Mouse (Mus musculus): Measurements from ENCODE around the gene Rassf4. TPM values are rescaled to one million over a fixed set of nuclear protein-coding genes. Genes with fewer than 3 reads are reported as not detected.

Rassf4 gene
- polyA plus RNA-seq, 1 experiment from 2014 or later = 15.2 TPM

- Histone ChIP-seq H3K4me3 (no peak overlapping the region), H3K9me3 (no peaks in the 10 kb centered on the region), H3K4me1 (no peaks in the 10 kb centered on the region), H3K27ac (no peak overlapping the region), H3K36me3 (replicated peaks) (no peaks in the 10 kb centered on the region), H3K27me3 (ENCODE audit: poor library complexity, severe bottlenecking) (no peaks in the 10 kb centered on the region)
- WGBS = 87% methylated on average over 12 of the region's 12 CpGs
- DNase-seq (ENCODE audit: extremely low spot score, low spot score) = no peak
Measured at GRCm38 (mm10) chr6:116647763-116648162, 26.0 kb downstream of the Rassf4 start.

DNA sequence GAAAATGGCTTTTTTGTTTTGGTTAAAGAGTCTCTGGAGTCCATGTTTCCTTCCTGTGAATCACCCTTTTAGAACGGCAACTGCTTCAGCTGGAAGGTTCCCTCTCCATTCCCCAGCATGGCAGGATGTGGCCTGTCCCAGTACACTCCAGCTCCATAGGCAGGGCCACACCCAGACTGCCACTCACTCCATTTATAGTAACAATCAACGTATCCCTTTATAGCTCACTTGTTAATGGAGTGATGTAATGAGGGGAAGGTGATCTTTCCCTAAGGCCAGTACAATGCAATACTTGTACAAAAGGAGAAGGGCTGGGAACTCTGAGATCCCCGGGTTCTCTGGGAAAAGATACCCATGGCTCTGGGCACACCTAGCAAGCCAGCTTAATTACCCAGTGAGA, 29.4 kb downstream of the Rassf4 start:
- Histone ChIP-seq H3K4me1 (no peaks in the 10 kb centered on the region), H3K27ac (no peak overlapping the region), H3K4me3 (no peak overlapping the region), H3K9me3 (no peaks in the 10 kb centered on the region), H3K36me3 (replicated peaks) (no peaks in the 10 kb centered on the region), H3K27me3 (ENCODE audit: poor library complexity, severe bottlenecking) (no peaks in the 10 kb centered on the region)
- WGBS = 81% methylated on average over 3 of the region's 3 CpGs
- no peak for DNase-seq (ENCODE audit: extremely low spot score, low spot score)

DNA sequence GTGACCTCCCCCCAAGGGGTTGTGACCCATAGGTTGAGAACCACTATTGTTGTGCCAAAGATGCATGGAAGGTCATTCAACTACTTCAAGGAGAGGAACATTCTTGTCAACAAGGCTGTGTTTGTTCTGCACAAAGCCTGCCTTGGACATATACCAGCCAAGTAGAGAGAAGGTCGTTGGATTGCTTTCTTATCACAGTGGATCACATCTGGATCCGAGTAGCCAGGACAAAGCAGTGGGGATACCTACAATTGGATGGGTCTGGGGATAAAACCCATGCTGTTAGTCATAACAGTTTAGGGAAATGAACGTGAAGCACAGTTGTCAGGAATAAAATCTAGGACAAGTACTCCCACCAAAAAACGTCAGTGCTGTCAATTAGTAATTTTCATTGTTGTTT, 29.9 kb downstream of the Rassf4 start:
- Histone ChIP-seq H3K4me3 (no peak overlapping the region), H3K4me1 (no peaks in the 10 kb centered on the region), H3K27ac (no peak overlapping the region), H3K36me3 (replicated peaks) (no peaks in the 10 kb centered on the region), H3K9me3 (no peaks in the 10 kb centered on the region), H3K27me3 (ENCODE audit: poor library complexity, severe bottlenecking) (no peaks in the 10 kb centered on the region)
- WGBS = 69% methylated on average over 4 of the region's 4 CpGs
- no peak for DNase-seq (ENCODE audit: extremely low spot score, low spot score)

DNA sequence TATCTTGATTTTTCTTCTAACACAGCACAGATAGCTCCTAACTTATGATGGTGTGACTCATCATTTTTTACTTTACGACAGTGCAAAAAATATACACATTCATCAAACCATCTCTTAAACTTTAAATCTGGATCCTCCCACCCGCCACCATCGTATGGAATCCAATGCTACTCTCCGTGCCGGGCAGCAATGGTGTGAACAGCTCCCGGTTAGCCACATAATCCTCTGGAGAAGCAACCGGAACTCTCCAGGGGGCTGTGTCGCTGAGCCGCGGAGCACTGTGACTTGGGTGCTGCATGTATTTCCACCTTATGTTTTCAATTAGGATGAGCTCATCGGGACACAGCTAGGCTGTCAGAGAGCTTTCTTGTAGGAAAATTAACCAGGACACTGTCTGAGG, 30.8 kb downstream of the Rassf4 start:
- no peaks in the 10 kb centered on the region for H3K4me1 ChIP-seq
- no peaks in the 10 kb centered on the region for H3K27me3 ChIP-seq (ENCODE audit: poor library complexity, severe bottlenecking)
- H3K36me3 ChIP-seq (replicated peaks) = no peaks in the 10 kb centered on the region
- H3K9me3 ChIP-seq = no peaks in the 10 kb centered on the region
- no peak overlapping the region for H3K27ac ChIP-seq
- 90% methylated on average over 11 of the region's 11 CpGs for WGBS
- no peak overlapping the region for H3K4me3 ChIP-seq
- DNase-seq (ENCODE audit: extremely low spot score, low spot score) = no peak

- 77% methylated on average over 2 of the region's 2 CpGs for WGBS
- H3K27ac ChIP-seq = no peak overlapping the region
Measured at GRCm38 (mm10) chr6:116639663-116640062, 34.1 kb downstream of the Rassf4 start.

GRCm38 (mm10) chr6:116638871-116639270, 34.9 kb downstream of the Rassf4 start:
- no peak overlapping the region for H3K27ac ChIP-seq
- no peaks in the 10 kb centered on the region for H3K36me3 ChIP-seq (replicated peaks)
- H3K9me3 ChIP-seq = no peaks in the 10 kb centered on the region
- no peak overlapping the region for H3K4me3 ChIP-seq
- DNase-seq (ENCODE audit: extremely low spot score, low spot score) = no peak
- WGBS = 88% methylated on average over 2 of the region's 2 CpGs
- H3K4me1 ChIP-seq = peaks cover 5% of the 10 kb centered on the region; the same call in 1 of the 2 replicates
- H3K27me3 ChIP-seq (ENCODE audit: poor library complexity, severe bottlenecking) = no peaks in the 10 kb centered on the region

More at GRCm38 (mm10) chr6:116639663-116640062, 34.1 kb downstream of the Rassf4 start:
- DNase-seq (ENCODE audit: extremely low spot score, low spot score) = no peak
- Histone ChIP-seq H3K36me3 (replicated peaks) (no peaks in the 10 kb centered on the region), H3K4me3 (no peak overlapping the region), H3K4me1 (peaks cover 5% of the 10 kb centered on the region; the same call in 1 of the 2 replicates), H3K9me3 (no peaks in the 10 kb centered on the region), H3K27me3 (ENCODE audit: poor library complexity, severe bottlenecking) (no peaks in the 10 kb centered on the region)

DNA sequence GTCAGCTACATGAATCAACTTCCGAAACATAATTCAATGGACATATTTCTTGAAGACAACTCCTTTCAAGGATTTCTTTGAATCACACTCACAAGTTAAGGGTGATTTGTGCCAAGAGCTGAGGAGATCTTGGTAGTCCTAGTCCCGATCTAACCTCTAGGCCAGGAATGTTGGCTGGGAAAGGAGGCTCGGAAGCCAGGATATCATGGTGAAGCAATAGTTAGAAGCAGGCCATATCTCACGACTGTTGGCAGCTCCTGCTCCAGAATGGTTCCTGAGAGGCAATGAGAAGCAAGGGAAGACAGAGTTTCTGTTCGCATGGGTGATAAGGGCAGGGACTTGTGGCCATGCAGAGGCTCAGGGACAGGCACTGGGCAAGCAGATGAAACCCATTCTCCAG, 36.3 kb downstream of the Rassf4 start:
- DNase-seq (ENCODE audit: extremely low spot score, low spot score) = no peak
- no peak overlapping the region for H3K27ac ChIP-seq
- H3K4me3 ChIP-seq = no peak overlapping the region
- no peaks in the 10 kb centered on the region for H3K9me3 ChIP-seq
- 92% methylated on average over 5 of the region's 5 CpGs for WGBS
- H3K27me3 ChIP-seq (ENCODE audit: poor library complexity, severe bottlenecking) = no peaks in the 10 kb centered on the region
- no peaks in the 10 kb centered on the region for H3K36me3 ChIP-seq (replicated peaks)
- H3K4me1 ChIP-seq = peaks cover 5% of the 10 kb centered on the region; the same call in 1 of the 2 replicates

DNA sequence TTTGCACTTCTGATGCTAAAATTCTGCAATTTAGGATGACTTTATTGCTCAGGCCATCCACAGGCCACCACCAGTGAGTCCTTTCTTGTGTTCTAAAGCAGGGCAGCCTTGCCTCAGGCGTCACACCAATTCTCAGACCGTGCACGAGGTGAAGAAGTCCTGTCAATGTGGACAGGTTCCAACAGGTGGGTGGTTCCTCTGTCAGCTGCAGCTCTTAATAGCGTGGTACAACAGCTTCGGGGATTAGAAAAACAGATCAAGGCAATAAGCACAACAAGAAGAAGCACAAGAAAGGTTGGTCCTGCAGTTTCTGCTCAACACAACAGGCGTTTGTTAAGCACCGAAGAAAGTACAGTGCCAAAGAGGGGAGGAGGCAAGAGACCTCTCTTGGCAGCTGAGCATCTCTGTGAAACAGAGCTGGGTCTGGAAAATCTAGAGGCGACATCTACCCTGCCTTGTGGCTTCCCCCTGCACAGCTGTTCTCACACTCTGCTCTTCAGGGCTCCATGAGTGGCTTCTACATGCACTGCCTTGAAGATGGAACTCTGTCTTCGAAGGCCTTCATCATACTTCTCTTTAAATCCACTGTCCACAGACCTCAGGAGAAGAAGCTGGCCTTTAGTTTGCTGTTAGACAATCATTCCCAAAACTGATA, 37.0 kb downstream of the Rassf4 start:
- no peak overlapping the region for H3K4me3 ChIP-seq
- no peaks in the 10 kb centered on the region for H3K27me3 ChIP-seq (ENCODE audit: poor library complexity, severe bottlenecking)
- H3K4me1 ChIP-seq = peaks cover 5% of the 10 kb centered on the region; the same call in 1 of the 2 replicates
- no peak for DNase-seq (ENCODE audit: extremely low spot score, low spot score)
- H3K9me3 ChIP-seq = no peaks in the 10 kb centered on the region
- H3K27ac ChIP-seq = no peak overlapping the region
- no peaks in the 10 kb centered on the region for H3K36me3 ChIP-seq (replicated peaks)
- 85% methylated on average over 9 of the region's 9 CpGs for WGBS

DNA sequence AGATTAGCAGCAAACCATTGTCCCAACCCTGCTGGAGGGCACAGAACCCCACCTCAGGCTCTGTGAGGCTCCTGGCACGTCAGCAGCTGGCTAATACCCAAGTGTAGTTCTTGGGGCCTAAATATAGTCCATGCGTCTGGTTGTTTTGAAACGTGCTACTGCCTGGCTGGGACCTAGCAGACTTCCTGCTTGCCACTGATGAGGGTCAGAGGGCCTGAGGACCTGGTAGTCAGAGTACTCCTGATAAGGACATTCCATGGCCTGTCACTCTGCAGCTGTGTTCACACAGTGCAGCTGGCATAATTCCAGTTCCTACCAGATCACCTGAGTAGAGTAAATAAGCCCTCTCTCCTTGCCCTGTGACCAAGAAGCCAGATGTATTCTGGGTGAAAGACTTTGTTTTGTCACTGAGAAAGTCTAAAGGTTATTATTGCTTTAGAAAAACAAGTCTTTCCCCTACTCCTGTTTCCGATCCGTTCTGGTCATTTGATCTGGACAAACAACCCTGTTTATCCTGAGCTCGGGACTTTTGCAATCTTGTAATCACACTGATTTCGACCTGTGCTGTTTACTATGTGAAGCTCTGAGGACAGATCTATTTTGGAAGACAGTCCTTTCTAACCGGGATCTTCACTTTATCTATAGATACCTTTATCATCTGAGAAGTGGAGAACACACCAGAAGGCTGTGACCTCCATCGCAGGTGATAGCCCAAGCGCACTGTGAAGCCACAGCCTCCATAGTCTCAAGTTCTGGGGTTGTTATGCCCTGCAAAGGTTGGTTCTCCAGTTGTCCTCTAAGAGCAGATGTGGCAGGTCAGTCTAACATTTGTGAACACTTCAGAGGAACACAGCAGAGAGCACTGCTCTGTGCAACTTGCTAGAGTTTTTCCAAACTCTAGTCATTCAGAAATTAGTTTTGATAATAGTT, 38.2 kb downstream of the Rassf4 start:
- Histone ChIP-seq H3K27ac (no peak overlapping the region), H3K4me3 (no peak overlapping the region), H3K36me3 (replicated peaks) (no peaks in the 10 kb centered on the region), H3K4me1 (peaks cover 5% of the 10 kb centered on the region; the same call in 1 of the 2 replicates), H3K27me3 (ENCODE audit: poor library complexity, severe bottlenecking) (no peaks in the 10 kb centered on the region), H3K9me3 (no peaks in the 10 kb centered on the region)
- DNase-seq (ENCODE audit: extremely low spot score, low spot score) = no peak
- 76% methylated on average over 10 of the region's 10 CpGs for whole genome bisulfite sequencing

DNA sequence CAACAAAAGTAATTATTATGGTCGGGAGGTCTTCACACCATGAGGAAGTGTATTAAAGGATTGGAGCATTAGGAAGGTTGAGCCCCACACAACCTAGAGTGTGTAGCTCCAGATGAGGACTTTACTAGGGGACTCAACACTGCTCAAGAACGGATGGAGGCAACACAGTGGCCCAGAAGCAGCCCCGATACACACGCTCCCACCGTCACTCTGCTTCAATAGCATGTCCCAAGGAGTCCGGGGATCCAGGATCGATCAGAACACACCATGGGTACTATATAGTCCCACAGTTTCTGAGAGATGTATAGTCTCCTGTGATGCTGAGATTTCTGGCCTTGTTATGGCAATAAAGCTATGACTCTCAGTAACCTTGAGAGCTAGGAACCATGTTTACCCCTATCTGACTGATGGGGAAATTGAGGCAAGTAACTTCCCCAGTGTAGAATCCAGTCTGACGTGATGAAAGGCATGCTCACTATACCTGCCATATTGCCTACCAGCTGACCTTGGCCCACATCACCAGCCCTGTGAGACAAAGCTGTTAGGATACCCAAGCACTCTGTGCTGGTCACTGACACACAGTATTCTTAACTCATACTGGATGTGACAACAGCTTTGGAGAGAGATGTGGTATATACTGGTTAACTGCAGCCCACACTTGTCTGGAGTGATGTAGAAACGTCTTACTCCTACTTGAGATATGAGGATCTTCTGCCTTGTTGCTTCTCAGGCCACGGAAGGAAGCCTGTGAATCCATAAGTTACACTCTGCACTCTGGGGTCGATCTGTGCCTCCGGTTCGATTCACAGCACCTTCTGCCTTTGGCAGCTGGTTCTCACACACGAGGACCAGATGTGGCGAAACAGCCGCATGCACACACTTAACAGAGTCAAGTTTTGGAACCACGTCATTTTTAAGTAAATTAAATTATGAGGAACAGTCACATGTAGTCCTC, 39.7 kb downstream of the Rassf4 start:
- Histone ChIP-seq H3K27ac (no peak overlapping the region), H3K4me1 (peaks cover 9% of the 10 kb centered on the region), H3K4me3 (no peak overlapping the region), H3K27me3 (ENCODE audit: poor library complexity, severe bottlenecking) (no peaks in the 10 kb centered on the region), H3K9me3 (no peaks in the 10 kb centered on the region), H3K36me3 (replicated peaks) (no peaks in the 10 kb centered on the region)
- DNase-seq (ENCODE audit: extremely low spot score, low spot score) = no peak
- 93% methylated on average over 17 of the region's 17 CpGs for WGBS

DNA sequence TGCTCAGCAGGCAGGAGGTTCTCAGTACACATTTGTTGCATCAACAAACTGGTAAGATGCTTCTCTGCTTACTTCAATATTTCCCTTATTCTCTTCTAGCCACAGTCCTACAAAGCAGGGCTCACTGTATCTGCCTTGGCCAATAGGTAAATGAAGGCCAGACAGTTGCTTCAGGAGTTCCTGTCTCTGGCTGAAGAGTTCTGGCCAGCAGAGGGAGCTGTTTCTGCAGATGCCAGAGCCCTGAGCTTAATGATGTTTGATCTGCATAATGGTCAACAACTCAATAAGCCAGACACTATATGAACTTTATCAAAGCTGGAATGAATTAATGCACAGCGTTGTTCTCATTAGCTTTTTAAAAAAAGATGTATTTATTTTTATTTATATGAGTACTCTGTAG, 41.6 kb downstream of the Rassf4 start:
- WGBS = 51% methylated on average over 1 of the region's 1 CpGs

DNA sequence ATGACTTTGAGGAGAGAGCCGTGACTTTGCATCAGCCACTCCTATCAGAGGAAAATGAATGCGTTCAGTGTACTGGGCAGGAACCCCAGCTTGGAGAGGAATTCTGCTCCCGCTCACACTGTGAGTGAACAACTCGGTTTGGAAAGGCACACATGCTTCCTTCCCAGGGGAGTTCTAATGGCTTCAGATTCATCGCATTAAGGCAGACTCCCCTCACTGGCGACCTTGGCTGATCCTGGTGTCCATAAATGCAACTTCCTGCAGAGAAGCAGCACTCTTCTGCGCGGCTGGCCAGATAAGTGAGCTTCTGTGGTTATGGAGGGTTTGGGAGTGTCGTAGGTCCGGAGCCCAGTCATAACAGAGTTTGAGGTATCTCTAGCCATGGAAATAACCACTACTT, 44.0 kb downstream of the Rassf4 start:
- Histone ChIP-seq H3K4me1 (peaks cover 20% of the 10 kb centered on the region), H3K36me3 (replicated peaks) (peaks cover 25% of the 10 kb centered on the region), H3K27ac (0 out of 2 replicates have a peak overlapping the region, but pooled peaks have one; percentile 100), H3K4me3 (no peak overlapping the region), H3K9me3 (no peaks in the 10 kb centered on the region), H3K27me3 (ENCODE audit: poor library complexity, severe bottlenecking) (no peaks in the 10 kb centered on the region)
- 94% methylated on average over 10 of the region's 10 CpGs for WGBS
- DNase-seq (ENCODE audit: extremely low spot score, low spot score) = peak; percentile 13

More for the DNA sequence above, 41.6 kb downstream of the Rassf4 start:
- Histone ChIP-seq H3K36me3 (replicated peaks) (peaks cover 2% of the 10 kb centered on the region), H3K4me3 (no peak overlapping the region), H3K4me1 (peaks cover 20% of the 10 kb centered on the region), H3K27ac (no peak overlapping the region), H3K9me3 (no peaks in the 10 kb centered on the region), H3K27me3 (ENCODE audit: poor library complexity, severe bottlenecking) (no peaks in the 10 kb centered on the region)
- peak; percentile 42 for DNase-seq (ENCODE audit: extremely low spot score, low spot score)
